Mouse (Mus musculus) T-helper 17 cell (primary cell): ENCODE measurements around the gene Erich4.

Source experiments
- in situ Hi-C, 2 experiments: fragments of 300-600 bp; cut with MboI, MseI; formaldehyde crosslinking; loops; 1 replicate in 1 of 2; 2 replicates in 1 of 2; pipeline ENCODE4 v1.15.1; 2025; ENCODE audit warnings: high pct_unique_total_duplicates in 2 of 2

Erich4 gene

GRCm38 (mm10) chr7:25615706-25616011, at the start of gene Erich4:
Gene Erich4 (minus strand): TSS chr7:25615892.
- in situ Hi-C loops = no loop called here

- in situ Hi-C loops = loop anchor here (5.0 kb wide), 1 partner anchor 37 kb away; no protein-coding TSS in a partner anchor
Observed at GRCm38 (mm10) chr7:25658657-25659472, 43.2 kb upstream of the Erich4 start, which contains the start of the genes Bckdha and Exosc5. Gene Bckdha (minus strand): TSS chr7:25658981. Gene Exosc5 (plus strand): TSS chr7:25659164.

- in situ Hi-C loops = loop anchor here (5.0 kb wide), 1 partner anchor 35 kb away; no protein-coding TSS in a partner anchor
Observed at GRCm38 (mm10) chr7:25657785-25658184, 42.1 kb upstream of the Erich4 start.

- in situ Hi-C loops = loop anchor here (5.0 kb wide), 1 partner anchor 34 kb away; no protein-coding TSS in a partner anchor
Observed at GRCm38 (mm10) chr7:25655601-25656428, 40.1 kb upstream of the Erich4 start.

GRCm38 (mm10) chr7:25652244-25652759, 36.6 kb upstream of the Erich4 start:
- in situ Hi-C loops = no loop called here

- in situ Hi-C loops = no loop called here
Observed at GRCm38 (mm10) chr7:25651281-25651680, 35.6 kb upstream of the Erich4 start.

GRCm38 (mm10) chr7:25649839-25650238, 34.1 kb upstream of the Erich4 start:
- in situ Hi-C loops = loop anchor here in 1 of 2 experiments (5.0 kb wide), 1 partner anchor 37 kb away; the partner anchor contains the start of gene Tgfb1

- in situ Hi-C loops = loop anchor here in 1 of 2 experiments (5.0 kb wide), 1 partner anchor 40 kb away; the partner anchor contains the start of gene Tgfb1
Observed at GRCm38 (mm10) chr7:25647574-25648123, 32.0 kb upstream of the Erich4 start.

GRCm38 (mm10) chr7:25645074-25645473, 29.4 kb upstream of the Erich4 start:
- in situ Hi-C loops = loop anchor here in 1 of 2 experiments (5.0 kb wide), 1 partner anchor 42 kb away; the partner anchor contains the start of gene Tgfb1

- in situ Hi-C loops = loop anchor here in 1 of 2 experiments (5.0 kb wide), 1 partner anchor 43 kb away; the partner anchor contains the start of gene Tgfb1
Observed at GRCm38 (mm10) chr7:25644631-25645030, 28.9 kb upstream of the Erich4 start.

- in situ Hi-C loops = no loop called here
Observed at GRCm38 (mm10) chr7:25644136-25644535, 28.4 kb upstream of the Erich4 start.

GRCm38 (mm10) chr7:25639754-25640153, 24.1 kb upstream of the Erich4 start:
- in situ Hi-C loops = no loop called here

GRCm38 (mm10) chr7:25637099-25637498, 21.4 kb upstream of the Erich4 start:
- in situ Hi-C loops = no loop called here

GRCm38 (mm10) chr7:25636373-25636772, 20.7 kb upstream of the Erich4 start:
- in situ Hi-C loops = no loop called here

- in situ Hi-C loops = no loop called here
Observed at GRCm38 (mm10) chr7:25632679-25633078, 17.0 kb upstream of the Erich4 start.

- in situ Hi-C loops = no loop called here
Observed at GRCm38 (mm10) chr7:25628323-25628620, 12.6 kb upstream of the Erich4 start.

- in situ Hi-C loops = no loop called here
Observed at GRCm38 (mm10) chr7:25627431-25628322, 12.0 kb upstream of the Erich4 start.

GRCm38 (mm10) chr7:25626509-25627430, 11.1 kb upstream of the Erich4 start, which contains the start of gene B3gnt8:
Gene B3gnt8 (plus strand): TSS chr7:25626654.
- in situ Hi-C loops = no loop called here

- in situ Hi-C loops = no loop called here
Observed at GRCm38 (mm10) chr7:25625594-25626250, 10.0 kb upstream of the Erich4 start.
